ENCODE assay signal across 22 mouse cellular contexts in the genomic region with DNA sequence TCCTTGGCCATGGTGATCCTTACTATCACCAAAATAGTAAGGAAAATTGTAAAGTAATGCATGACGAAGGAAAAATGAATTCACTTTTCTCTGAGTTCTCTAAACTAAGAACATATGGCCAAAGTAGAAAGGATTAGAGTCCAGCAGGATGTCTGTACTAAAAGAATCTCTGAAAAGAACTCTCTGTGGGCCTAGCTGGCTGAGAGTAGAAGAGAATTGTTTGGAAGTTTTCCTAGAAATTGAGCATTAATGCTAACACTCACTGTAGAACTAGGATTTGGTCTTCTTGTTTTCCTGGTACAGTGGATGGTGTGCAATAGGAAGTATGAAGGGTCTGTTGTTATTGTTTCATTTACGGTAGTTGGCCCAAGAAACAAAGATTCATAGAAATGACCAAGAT. TPM values are rescaled to one million over a fixed set of nuclear protein-coding genes. Genes with fewer than 3 reads are reported as not detected.
"Had no signal": no experiment of that assay in that cellular context is flagged by ENCODE, and none has a peak within 500 bp of the region (broad histone marks: within the 10 kb centered on the region; RNA-seq: fewer than 3 reads in every experiment).

No protein-coding gene starts in this region.

- H3K27ac ChIP-seq: lung, embryonic 15.5 days; macrophage; midbrain, embryonic 13.5 days; midbrain, embryonic 15.5 days; neural tube, embryonic 12.5 days; stomach, embryonic 15.5 days; stomach, postnatal 0 days had no signal

- H3K9me3 ChIP-seq: lung, embryonic 15.5 days; megakaryocyte, embryonic 14.5 days; midbrain, embryonic 13.5 days; midbrain, embryonic 15.5 days; neural tube, embryonic 12.5 days; stomach, embryonic 15.5 days had no signal

- H3K27me3 ChIP-seq: lung, embryonic 15.5 days; megakaryocyte, embryonic 14.5 days; neural tube, embryonic 12.5 days; stomach, embryonic 15.5 days had no signal

- H3K4me1 ChIP-seq: midbrain, embryonic 15.5 days; stomach, embryonic 15.5 days had no signal

- H3K4me3 ChIP-seq: lung, embryonic 15.5 days; megakaryocyte, embryonic 14.5 days; midbrain, embryonic 13.5 days; midbrain, embryonic 15.5 days; neural tube, embryonic 12.5 days; stomach, embryonic 15.5 days had no signal

- H3K9ac ChIP-seq: liver, postnatal 0 days; lung, embryonic 15.5 days; midbrain, embryonic 13.5 days; midbrain, embryonic 15.5 days; neural tube, embryonic 12.5 days; stomach, embryonic 15.5 days had no signal

- ATAC-seq: liver, postnatal 0 days; lung, postnatal 0 days; midbrain, embryonic 13.5 days; midbrain, embryonic 15.5 days had no signal

- DNase-seq: liver, postnatal 0 days; lung, adult 2 months; lung, postnatal 14 days; lung, postnatal 36 days; right cerebral cortex, postnatal 14 days; thymus, adult 2 months; thymus, postnatal 25 days; thymus, postnatal 4 days had no signal

- H3K36me3 ChIP-seq: lung, embryonic 15.5 days; midbrain, embryonic 13.5 days; midbrain, embryonic 15.5 days; neural tube, embryonic 12.5 days; stomach, embryonic 15.5 days had no signal

- H3K4me2 ChIP-seq: lung, embryonic 15.5 days; midbrain, embryonic 11.5 days; midbrain, embryonic 13.5 days; midbrain, embryonic 15.5 days; neural tube, embryonic 12.5 days; stomach, embryonic 15.5 days had no signal

RNA-seq across cellular contexts. Expression of gene Mfsd4b3, which starts 4.8 kb away (rescaled TPM):
- polyA plus RNA-seq: midbrain, embryonic 11.5 days; midbrain, embryonic 13.5 days; midbrain, embryonic 15.5 days; midbrain, postnatal 0 days had no signal

RNA-seq across cellular contexts. Expression of gene Mfsd4b2, which starts 28.4 kb away (rescaled TPM):
- polyA plus RNA-seq: liver, postnatal 0 days; lung, adult 2 months; lung, embryonic 15.5 days; lung, postnatal 0 days; macrophage; midbrain, embryonic 11.5 days; midbrain, embryonic 13.5 days; midbrain, postnatal 0 days; neural tube, embryonic 12.5 days; neural tube, embryonic 14.5 days; spleen, adult 2 months; stomach, postnatal 0 days; testis, adult 2 months had no signal

RNA-seq across cellular contexts. Expression of gene Mfsd4b5, which starts 31.3 kb away (rescaled TPM):
- polyA plus RNA-seq: midbrain, embryonic 11.5 days; midbrain, embryonic 13.5 days; midbrain, embryonic 15.5 days; midbrain, postnatal 0 days had no signal
